Comparison of ENCODE assay signal across 23 mouse cellular contexts in the genomic region with DNA sequence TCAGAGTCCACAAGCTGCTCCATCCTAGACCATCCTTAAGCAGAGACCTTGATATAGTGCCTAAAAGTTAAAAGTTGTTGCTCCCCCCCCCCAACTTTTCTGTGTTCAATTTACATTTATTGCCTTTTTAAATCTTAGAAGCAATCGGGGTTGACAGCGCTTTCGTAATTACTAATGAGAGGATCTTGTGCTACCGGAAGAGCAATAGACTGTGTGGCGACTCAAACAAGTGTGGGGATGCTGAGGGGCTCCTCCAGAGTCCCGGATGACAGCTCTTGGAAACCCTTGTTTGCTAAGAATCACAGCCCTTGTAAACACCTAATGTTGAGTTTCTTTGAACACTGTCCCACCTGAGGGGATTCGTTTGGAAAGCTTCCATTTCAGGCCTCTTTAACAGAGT. TPM values are rescaled to one million over a fixed set of nuclear protein-coding genes. Genes with fewer than 3 reads are reported as not detected.
"Had no signal": no experiment of that assay in that cellular context is flagged by ENCODE, and none has a peak within 500 bp of the region (broad histone marks: within the 10 kb centered on the region; RNA-seq: fewer than 3 reads in every experiment).

No protein-coding gene starts in this region.

- DNase-seq: lung, adult 18-20 months; lung, embryonic 14.5 days; lung, postnatal 10 days; lung, postnatal 4 days; midbrain, embryonic 14.5 days; retina, postnatal 1 day; right cerebral cortex, adult 18-20 months; right cerebral cortex, postnatal 25 days; right cerebral cortex, postnatal 4 days; spleen, adult 18-20 months; thymus, adult 18-20 months; thymus, postnatal 14 days; thymus, postnatal 36 days had no signal

- H3K27me3 ChIP-seq: midbrain, embryonic 12.5 days; neural tube, embryonic 13.5 days; neural tube, embryonic 15.5 days had no signal

- H3K4me2 ChIP-seq: lung, embryonic 14.5 days; midbrain, embryonic 12.5 days; neural tube, embryonic 13.5 days; neural tube, embryonic 15.5 days had no signal

- H3K9ac ChIP-seq: lung, embryonic 14.5 days; midbrain, embryonic 12.5 days; neural tube, embryonic 13.5 days; neural tube, embryonic 15.5 days had no signal

- H3K9me3 ChIP-seq: midbrain, embryonic 10.5 days; midbrain, embryonic 12.5 days; neural tube, embryonic 13.5 days; neural tube, embryonic 15.5 days had no signal

- H3K4me3 ChIP-seq: midbrain, embryonic 10.5 days; midbrain, embryonic 12.5 days; myocyte; neural tube, embryonic 13.5 days; neural tube, embryonic 15.5 days had no signal

- H3K4me1 ChIP-seq: neural tube, embryonic 13.5 days; neural tube, embryonic 15.5 days had no signal

- H3K27ac ChIP-seq: midbrain, embryonic 10.5 days; midbrain, embryonic 12.5 days; neural tube, embryonic 13.5 days; neural tube, embryonic 15.5 days had no signal

- ATAC-seq: midbrain, embryonic 16.5 days had no signal

RNA-seq across cellular contexts. Expression of a gene that starts 29.9 kb away (rescaled TPM):
- polyA plus RNA-seq: lung, embryonic 14.5 days; lung, embryonic 16.5 days; midbrain, embryonic 10.5 days; midbrain, embryonic 14.5 days; midbrain, embryonic 16.5 days; neural tube, embryonic 11.5 days; neural tube, embryonic 13.5 days; neural tube, embryonic 15.5 days; stomach, embryonic 14.5 days; stomach, embryonic 16.5 days had no signal
